In the genomic region with DNA sequence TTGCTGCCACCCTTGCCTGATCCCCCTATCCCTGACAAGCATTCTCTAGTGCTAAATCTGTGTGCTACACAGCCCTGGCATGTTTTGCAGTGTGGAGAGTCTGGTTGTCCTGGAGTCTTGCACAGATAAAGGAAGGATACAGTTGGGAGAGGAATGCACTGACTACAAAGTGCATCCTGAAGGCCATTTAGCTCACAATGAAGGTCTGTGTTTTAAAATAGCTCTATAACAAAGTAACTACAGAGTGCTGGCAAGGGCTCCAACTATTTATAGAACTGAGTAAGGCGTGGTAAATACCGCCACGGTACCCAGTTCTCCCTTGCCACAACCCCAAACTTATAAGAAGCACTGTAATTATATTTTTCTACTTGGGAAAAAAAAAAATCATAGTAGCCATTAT, we compare ENCODE assay signal across 11 mouse cellular contexts.
DNase-seq lines count a peak whose midpoint lies in the region; ATAC-seq and TF ChIP-seq lines count a peak whose summit lies in the region.
"Had no signal": no experiment of that assay in that cellular context is flagged by ENCODE, and none has a peak within 500 bp of the region (broad histone marks: within the 10 kb centered on the region; RNA-seq: fewer than 3 reads in every experiment).

No protein-coding gene starts in this region.

- H3K27me3 ChIP-seq in kidney, embryonic 14.5 days (ENCODE audit: control insufficient read depth, insufficient read depth, low read length) = no peaks in the 10 kb centered on the region
- no peaks in the 10 kb centered on the region for H3K27me3 ChIP-seq in CH12.LX (replicated peaks)
- H3K27me3 ChIP-seq in intestine, embryonic 16.5 days (replicated peaks; ENCODE audit: control insufficient read depth, insufficient read depth, low read length) = no peaks in the 10 kb centered on the region
- H3K27me3 ChIP-seq in liver, postnatal 0 days (ENCODE audit: insufficient read depth, low read length) = no peaks in the 10 kb centered on the region

- TF ChIP-seq EP300 in CH12.LX (IDR thresholded peaks at IDR 0.05; ENCODE audit: low read length) = no peak
- TF ChIP-seq EP300 in liver, postnatal 0 days (IDR thresholded peaks at IDR 0.05; ENCODE audit: low read depth) = no peak

- in situ Hi-C loops in CH12.LX (cut with MboI; ENCODE audit: low pct_ligation_motif_present, low pct_unique_long_range_greater_than_20kb, low sequenced_read_pairs) = no loop called here

- TF ChIP-seq CTCF in CH12.LX (conservative IDR thresholded peaks at IDR 0.05 in 1 of 2, IDR thresholded peaks at IDR 0.05 in 1 of 2; ENCODE audit: low read depth in 2 of 2, low read length in 2 of 2) = no peak
- no peak for TF ChIP-seq CTCF in liver, postnatal 0 days (IDR thresholded peaks at IDR 0.05; ENCODE audit: low read depth)

- H3K4me1 ChIP-seq in kidney, embryonic 14.5 days (ENCODE audit: control insufficient read depth, insufficient read depth, low read length) = no peaks in the 10 kb centered on the region
- H3K4me1 ChIP-seq in CH12.LX (ENCODE audit: control insufficient read depth in 1 of 2, insufficient read depth in 2 of 2) = peaks cover 8 to 72% of the 10 kb centered on the region in 2 experiments
- 0 out of 2 replicates have a peak, but pooled peaks cover 3% of the 10 kb centered on the region for H3K4me1 ChIP-seq in intestine, embryonic 16.5 days (ENCODE audit: control insufficient read depth, insufficient read depth, low read length)
- H3K4me1 ChIP-seq in liver, postnatal 0 days (ENCODE audit: insufficient read depth) = 0 out of 2 replicates have a peak, but pooled peaks cover 2% of the 10 kb centered on the region

- TF ChIP-seq POLR2A in CH12.LX (IDR thresholded peaks at IDR 0.05; ENCODE audit: low read depth, low read length) = no peak

- no peak overlapping the region; the same call in 1 of the 2 replicates for H3K4me2 ChIP-seq in kidney, embryonic 14.5 days (replicated peaks; ENCODE audit: low read depth, low read length)
- H3K4me2 ChIP-seq in CH12.LX (ENCODE audit: insufficient read depth, low read depth, poor library complexity, severe bottlenecking) = peak overlapping the region; percentile 91
- no peak overlapping the region for H3K4me2 ChIP-seq in intestine, embryonic 16.5 days (ENCODE audit: low read depth, low read length)
- no peak overlapping the region for H3K4me2 ChIP-seq in liver, postnatal 0 days (ENCODE audit: low read depth, low read length)

- peak; percentile 16; the same call in 1 of the 2 replicates for ATAC-seq in kidney, embryonic 14.5 days (ENCODE audit: low FRiP score, low TSS enrichment)
- ATAC-seq in common myeloid progenitor, adult 5-6 weeks (replicated peaks; ENCODE audit: low read depth, poor library complexity, severe bottlenecking) = peak; percentile 53
- peak; percentile 46; the same call in 1 of the 2 replicates for ATAC-seq in intestine, embryonic 16.5 days
- no peak for ATAC-seq in liver, postnatal 0 days
- ATAC-seq: Patski had no signal

- WGBS in kidney, embryonic 14.5 days = 79% methylated on average over 3 of the region's 3 CpGs
- WGBS in intestine, embryonic 16.5 days = 39% methylated on average over 3 of the region's 3 CpGs
- WGBS in liver, postnatal 0 days (ENCODE audit: insufficient replicate concordance) = 27% methylated on average over 3 of the region's 3 CpGs

- TF ChIP-seq RAD21 in CH12.LX (IDR thresholded peaks at IDR 0.05; ENCODE audit: low read depth, low read length) = no peak

- H3K79me2 ChIP-seq in CH12.LX (replicated peaks; ENCODE audit: control insufficient read depth, extremely low read depth, insufficient read depth, poor library complexity, severe bottlenecking) = peaks cover 58% of the 10 kb centered on the region

- H3K27ac ChIP-seq in kidney, embryonic 14.5 days (ENCODE audit: low read depth, low read length) = peak overlapping the region; percentile 30; the same call in 1 of the 2 replicates
- H3K27ac ChIP-seq in CH12.LX (ENCODE audit: insufficient read depth, low read depth) = peak overlapping the region; percentile 96
- 0 out of 2 replicates have a peak overlapping the region, but pooled peaks have one; percentile 3 for H3K27ac ChIP-seq in intestine, embryonic 16.5 days (ENCODE audit: low read length)
- no peak overlapping the region for H3K27ac ChIP-seq in liver, postnatal 0 days (ENCODE audit: low read depth)

- no peak for DNase-seq in kidney, postnatal 36 days
- no peak for DNase-seq in CH12.LX (ENCODE audit: extremely low read depth)
- no peak for DNase-seq in right cerebral cortex, postnatal 4 days
- no peak for DNase-seq in cerebellum, adult 18-20 months
- DNase-seq in liver, postnatal 0 days = no peak
- DNase-seq: embryo, embryonic 11 days; layer of hippocampus, postnatal 36 days had no signal

- no peaks in the 10 kb centered on the region for H3K9me3 ChIP-seq in kidney, embryonic 14.5 days (ENCODE audit: control insufficient read depth, low read length)
- H3K9me3 ChIP-seq in CH12.LX (replicated peaks; ENCODE audit: low read length) = no peaks in the 10 kb centered on the region
- H3K9me3 ChIP-seq in intestine, embryonic 16.5 days (ENCODE audit: control insufficient read depth, low read length) = no peaks in the 10 kb centered on the region
- no peaks in the 10 kb centered on the region for H3K9me3 ChIP-seq in liver, postnatal 0 days (ENCODE audit: low read length)

- no peak overlapping the region for H3K4me3 ChIP-seq in kidney, embryonic 14.5 days (ENCODE audit: low read length)
- no peak overlapping the region for H3K4me3 ChIP-seq in CH12.LX (replicated peaks in 1 of 3; ENCODE audit: low read depth in 2 of 3, low read length in 2 of 3, poor library complexity in 1 of 3)
- no peak overlapping the region for H3K4me3 ChIP-seq in intestine, embryonic 16.5 days (ENCODE audit: low read length)
- no peak overlapping the region for H3K4me3 ChIP-seq in liver, postnatal 0 days (ENCODE audit: low read depth, low read length)

- no peak overlapping the region for H3K9ac ChIP-seq in kidney, embryonic 14.5 days (ENCODE audit: low read depth, low read length)
- H3K9ac ChIP-seq in CH12.LX (ENCODE audit: insufficient read depth, low read depth) = peak overlapping the region; percentile 58
- H3K9ac ChIP-seq in intestine, embryonic 16.5 days (ENCODE audit: low read depth, low read length) = no peak overlapping the region
- H3K9ac ChIP-seq in liver, postnatal 0 days (replicated peaks) = no peak overlapping the region

- dilution Hi-C loops in CH12.LX (cut with MboI; ENCODE audit: extremely low pct_ligation_motif_present, extremely low pct_unique_long_range_greater_than_20kb, low sequenced_read_pairs) = no loop called here

- H3K36me3 ChIP-seq in kidney, embryonic 14.5 days (ENCODE audit: control insufficient read depth, insufficient read depth, low read length) = no peaks in the 10 kb centered on the region
- H3K36me3 ChIP-seq in CH12.LX (replicated peaks in 1 of 2; ENCODE audit: control insufficient read depth in 1 of 2, insufficient read depth in 1 of 2, low read length in 1 of 2) = peaks cover 0 to 1% of the 10 kb centered on the region in 2 experiments
- H3K36me3 ChIP-seq in intestine, embryonic 16.5 days (ENCODE audit: control insufficient read depth, insufficient read depth, low read length) = no peaks in the 10 kb centered on the region
- no peaks in the 10 kb centered on the region for H3K36me3 ChIP-seq in liver, postnatal 0 days (replicated peaks; ENCODE audit: insufficient read depth, low read length)

TF ChIP-seq in CH12.LX, 34 proteins besides CTCF, POLR2A, EP300 and RAD21:
- no peak for TF ChIP-seq GABPA (IDR thresholded peaks at IDR 0.05; ENCODE audit: insufficient replicate concordance, low read depth, low read length)
- TF ChIP-seq MXI1 (IDR thresholded peaks at IDR 0.05; ENCODE audit: low read depth, low read length) = no peak
- TF ChIP-seq SMC3 (IDR thresholded peaks at IDR 0.05; ENCODE audit: low read depth, low read length) = no peak
- TF ChIP-seq POLR2AphosphoS2 (IDR thresholded peaks at IDR 0.05; ENCODE audit: low read depth, low read length) = no peak
- TF ChIP-seq E2F4 (IDR thresholded peaks at IDR 0.05; ENCODE audit: insufficient replicate concordance, low read depth, low read length) = no peak
- TF ChIP-seq ZMIZ1 (IDR thresholded peaks at IDR 0.05; ENCODE audit: low read depth, low read length) = no peak
- no peak for TF ChIP-seq HCFC1 (IDR thresholded peaks at IDR 0.05; ENCODE audit: low read depth, low read length)
- no peak for TF ChIP-seq ZC3H11A (IDR thresholded peaks at IDR 0.05; ENCODE audit: low read depth, low read length)
- no peak for TF ChIP-seq ETS1 (conservative IDR thresholded peaks at IDR 0.05; ENCODE audit: low read depth, low read length)
- no peak for TF ChIP-seq SIN3A (IDR thresholded peaks at IDR 0.05; ENCODE audit: low read length)
- no peak for TF ChIP-seq JUN (IDR thresholded peaks at IDR 0.05; ENCODE audit: insufficient read depth, low read depth, low read length)
- TF ChIP-seq IRF4 (IDR thresholded peaks at IDR 0.05; ENCODE audit: low read depth, low read length) = no peak
- no peak for TF ChIP-seq MAFK (IDR thresholded peaks at IDR 0.05; ENCODE audit: insufficient replicate concordance, low read length)
- TF ChIP-seq KAT2A (IDR thresholded peaks at IDR 0.05; ENCODE audit: insufficient replicate concordance, low read length) = no peak
- no peak for TF ChIP-seq JUND (conservative IDR thresholded peaks at IDR 0.05; ENCODE audit: low read depth, low read length)
- no peak for TF ChIP-seq MEF2A (IDR thresholded peaks at IDR 0.05; ENCODE audit: borderline replicate concordance, low read depth, low read length)
- TF ChIP-seq ZKSCAN1 (IDR thresholded peaks at IDR 0.05; ENCODE audit: borderline replicate concordance, low read depth, low read length) = no peak
